Mouse (Mus musculus) CH12.LX (cell line): ENCODE data around the gene Ctc1. TPM values are rescaled to one million over a fixed set of nuclear protein-coding genes. Genes with fewer than 3 reads are reported as not detected.

Experiments used
- DNase-seq: peaks from one replicate; pipeline ENCODE4 v3.0.0-alpha.2; 2013; ENCODE audit errors: extremely low read depth
- H3K27ac ChIP-seq: 2 replicates; pipeline ENCODE4 v1.5.1; 2012; ENCODE audit warnings: low read depth, mild to moderate bottlenecking, control low read depth, moderate library complexity; ENCODE audit not compliant: insufficient read depth
- H3K27me3 ChIP-seq: replicated peaks from 2 replicates; pipeline ENCODE3; 2012; ENCODE audit warnings: inconsistent platforms
- H3K36me3 ChIP-seq, 2 experiments: replicated peaks in 1 of 2; 2 replicates each; pipeline versions ENCODE3 to v1.6.1; 2012; ENCODE audit warnings: inconsistent platforms in 1 of 2, low read length in 1 of 2, mild to moderate bottlenecking in 1 of 2, mixed read lengths in 1 of 2, moderate library complexity in 1 of 2; ENCODE audit not compliant: control insufficient read depth in 1 of 2, insufficient read depth in 1 of 2
- H3K4me1 ChIP-seq, 2 experiments: 2 replicates each; pipeline ENCODE4 v1.6.1; 2012; ENCODE audit warnings: inconsistent platforms in 1 of 2, moderate library complexity in 1 of 2; ENCODE audit not compliant: insufficient read depth in 2 of 2, control insufficient read depth in 1 of 2
- H3K4me2 ChIP-seq: 2 replicates; pipeline ENCODE4 v1.6.1; 2012; ENCODE audit warnings: low read depth, mild to moderate bottlenecking, control low read depth; ENCODE audit not compliant: poor library complexity, insufficient read depth, severe bottlenecking
- H3K4me3 ChIP-seq, 3 experiments: fragments of 150-350 bp in 1 of 3; sonication (generic) in 1 of 3; replicated peaks in 1 of 3; 2 replicates each; pipeline versions ENCODE3 to v1.5.1; 2011 to 2012; ENCODE audit warnings: low read depth in 2 of 3, low read length in 2 of 3, mild to moderate bottlenecking in 2 of 3, moderate library complexity in 2 of 3, control low read depth in 1 of 3, improper control_type of control experiment in 1 of 3, inconsistent platforms in 1 of 3, mixed read lengths in 1 of 3; ENCODE audit not compliant: poor library complexity in 1 of 3
- H3K79me2 ChIP-seq: replicated peaks from 2 replicates; pipeline ENCODE4 v1.6.1; 2012; ENCODE audit warnings: mild to moderate bottlenecking, moderate library complexity; ENCODE audit not compliant: control insufficient read depth, poor library complexity, insufficient read depth, severe bottlenecking; ENCODE audit errors: extremely low read depth
- H3K9ac ChIP-seq: 2 replicates; pipeline ENCODE4 v1.6.1; 2012; ENCODE audit warnings: low read depth, mild to moderate bottlenecking, control low read depth, moderate library complexity; ENCODE audit not compliant: insufficient read depth
- H3K9me3 ChIP-seq: replicated peaks from 2 replicates; pipeline ENCODE3; 2012; ENCODE audit warnings: low read length, inconsistent platforms, mixed read lengths
- BHLHE40 ChIP-seq: IDR thresholded peaks from 2 replicates; pipeline ENCODE4 v1.6.1; 2011; ENCODE audit warnings: mild to moderate bottlenecking, low read depth, low read length, improper control_type of control experiment
- CHD1 ChIP-seq: IDR thresholded peaks from 2 replicates; pipeline ENCODE4 v1.6.1; 2012; ENCODE audit warnings: low read depth, low read length, improper control_type of control experiment, inconsistent platforms
- CHD2 ChIP-seq: IDR thresholded peaks from 2 replicates; pipeline ENCODE4 v1.6.1; 2011; ENCODE audit warnings: low read length, improper control_type of control experiment
- E2F4 ChIP-seq: IDR thresholded peaks from 2 replicates; pipeline ENCODE4 v1.6.1; 2011; ENCODE audit warnings: low read depth, low read length, improper control_type of control experiment; ENCODE audit not compliant: insufficient replicate concordance
- ELF1 ChIP-seq: IDR thresholded peaks from 2 replicates; pipeline ENCODE4 v1.6.1; 2014; ENCODE audit warnings: low read depth, mild to moderate bottlenecking, inconsistent platforms, low read length, improper control_type of control experiment
- EP300 ChIP-seq: IDR thresholded peaks from 2 replicates; pipeline ENCODE4 v1.6.1; 2011; ENCODE audit warnings: low read length, improper control_type of control experiment
- HCFC1 ChIP-seq: IDR thresholded peaks from 2 replicates; pipeline ENCODE4 v1.6.1; 2012; ENCODE audit warnings: low read depth, mild to moderate bottlenecking, inconsistent platforms, low read length, improper control_type of control experiment
- IRF4 ChIP-seq: IDR thresholded peaks from 2 replicates; pipeline ENCODE4 v1.6.1; 2014; ENCODE audit warnings: low read depth, mild to moderate bottlenecking, inconsistent platforms, low read length, improper control_type of control experiment
- KAT2A ChIP-seq: IDR thresholded peaks from 2 replicates; pipeline ENCODE4 v1.6.1; 2012; ENCODE audit warnings: low read length, improper control_type of control experiment, inconsistent platforms; ENCODE audit not compliant: insufficient replicate concordance
- MAFK ChIP-seq: IDR thresholded peaks from 2 replicates; pipeline ENCODE4 v1.6.1; 2011; ENCODE audit warnings: low read length, improper control_type of control experiment; ENCODE audit not compliant: insufficient replicate concordance
- MAX ChIP-seq: IDR thresholded peaks from 2 replicates; pipeline ENCODE4 v1.6.1; 2011; ENCODE audit warnings: low read length, improper control_type of control experiment
- MAZ ChIP-seq: IDR thresholded peaks from 2 replicates; pipeline ENCODE4 v1.6.1; 2012; ENCODE audit warnings: low read depth, mild to moderate bottlenecking, inconsistent platforms, low read length, improper control_type of control experiment, moderate library complexity
- MEF2A ChIP-seq: IDR thresholded peaks from 2 replicates; pipeline ENCODE4 v1.6.1; 2014; ENCODE audit warnings: low read depth, mild to moderate bottlenecking, inconsistent platforms, low read length, improper control_type of control experiment, borderline replicate concordance
- MXI1 ChIP-seq: IDR thresholded peaks from 2 replicates; pipeline ENCODE4 v1.6.1; 2011; ENCODE audit warnings: mild to moderate bottlenecking, low read depth, low read length, improper control_type of control experiment
- MYC ChIP-seq: IDR thresholded peaks from 2 replicates; pipeline ENCODE4 v1.6.1; 2011; ENCODE audit warnings: low read depth, mild to moderate bottlenecking, improper control_type of control experiment, low read length
- NELFE ChIP-seq: IDR thresholded peaks from 2 replicates; pipeline ENCODE4 v1.6.1; 2011; ENCODE audit warnings: low read depth, low read length, improper control_type of control experiment
- NRF1 ChIP-seq: IDR thresholded peaks from 2 replicates; pipeline ENCODE4 v1.6.1; 2014; ENCODE audit warnings: low read depth, mild to moderate bottlenecking, inconsistent platforms, low read length, improper control_type of control experiment, moderate library complexity
- RAD21 ChIP-seq: IDR thresholded peaks from 2 replicates; pipeline ENCODE4 v1.6.1; 2011; ENCODE audit warnings: low read depth, mild to moderate bottlenecking, low read length, improper control_type of control experiment, moderate library complexity
- SIN3A ChIP-seq: IDR thresholded peaks from 2 replicates; pipeline ENCODE4 v1.6.1; 2012; ENCODE audit warnings: low read length, improper control_type of control experiment, inconsistent platforms
- TBP ChIP-seq: conservative IDR thresholded peaks from 2 replicates; pipeline ENCODE4 v1.6.1; 2011; ENCODE audit warnings: low read depth, low read length, improper control_type of control experiment
- TCF12 ChIP-seq: IDR thresholded peaks from 2 replicates; pipeline ENCODE4 v1.6.1; 2014; ENCODE audit warnings: low read depth, mild to moderate bottlenecking, inconsistent platforms, low read length, improper control_type of control experiment
- UBTF ChIP-seq: IDR thresholded peaks from 2 replicates; pipeline ENCODE4 v1.6.1; 2012; ENCODE audit warnings: low read depth, mild to moderate bottlenecking, inconsistent platforms, low read length, improper control_type of control experiment, moderate library complexity
- USF1 ChIP-seq: IDR thresholded peaks from 2 replicates; pipeline ENCODE4 v1.6.1; 2014; ENCODE audit warnings: low read depth, mild to moderate bottlenecking, inconsistent platforms, low read length, improper control_type of control experiment
- ZKSCAN1 ChIP-seq: IDR thresholded peaks from 2 replicates; pipeline ENCODE4 v1.6.1; 2012; ENCODE audit warnings: low read depth, inconsistent platforms, low read length, improper control_type of control experiment, borderline replicate concordance
- ZMIZ1 ChIP-seq: IDR thresholded peaks from 2 replicates; pipeline ENCODE4 v1.6.1; 2012; ENCODE audit warnings: low read depth, mild to moderate bottlenecking, inconsistent platforms, low read length, improper control_type of control experiment
- ZNF384 ChIP-seq: IDR thresholded peaks from 2 replicates; pipeline ENCODE4 v1.6.1; 2012; ENCODE audit warnings: low read depth, low read length, improper control_type of control experiment, inconsistent platforms
- dilution Hi-C: fragments of 300-500 bp; cut with MboI; formaldehyde crosslinking; loops from 2 replicates; pipeline ENCODE4 v1.14.3; 2020; ENCODE audit warnings: low sequenced_read_pairs; ENCODE audit not compliant: extremely low pct_unique_long_range_greater_than_20kb, extremely low pct_ligation_motif_present
- in situ Hi-C: fragments of 300-500 bp; cut with MboI; formaldehyde crosslinking; loops from 3 replicates; pipeline ENCODE4 v1.14.3; 2019; ENCODE audit warnings: low sequenced_read_pairs, low pct_ligation_motif_present, low pct_unique_long_range_greater_than_20kb, mixed read lengths
- polyA plus RNA-seq: library from polyadenylated mRNA; unstranded; fragments of >175 nt; gene quantifications from 2 replicates; pipeline ENCODE4 v1.2.1, GENCODE M21; 2012; ENCODE audit warnings: low read depth; ENCODE audit not compliant: insufficient read length
- total RNA-seq, 2 experiments: library from RNA; depleted of rRNA; stranded (reverse); fragments of 300-350 nt in 1 of 2; fragments of >200 nt in 1 of 2; gene quantifications; 2 replicates each; pipeline ENCODE4 v1.2.3; 2012 to 2014

Gene Ctc1
- total and polyA plus RNA-seq, 3 experiments = 20.5 to 69.8 (median 44.8) TPM

GRCm38 (mm10) chr11:69063413-69064201, 47.9 kb downstream of the Ctc1 start:
- Histone ChIP-seq H3K27ac (no peak overlapping the region), H3K79me2 (no peaks in the 10 kb centered on the region; the same call in 1 of the 2 replicates), H3K9me3 (no peaks in the 10 kb centered on the region), H3K4me1 (peaks cover 7 to 33% of the 10 kb centered on the region in 2 experiments), H3K36me3 (no peaks in the 10 kb centered on the region), H3K4me2 (peak overlapping the region; percentile 62), H3K9ac (peak overlapping the region; percentile 82), H3K4me3 (peak overlapping the region; percentile 63 to 95 (median 78)), H3K27me3 (peaks cover 6% of the 10 kb centered on the region)
- dilution Hi-C loops (no loop called here), in situ Hi-C loops (loop anchor here (5.0 kb wide), 1 partner anchor 54 kb away; no protein-coding TSS in a partner anchor)
- peak; percentile 69 for DNase-seq
- peak; percentile 72; the same call in 1 of the 2 replicates for TF ChIP-seq CHD1
- peak; percentile 62; the same call in 1 of the 2 replicates for TF ChIP-seq ELF1
- no peak for TF ChIP-seq RAD21
- TF ChIP-seq BHLHE40 = peak; percentile 23; the same call in 1 of the 2 replicates
- peak; percentile 81 for TF ChIP-seq MXI1
- peak; percentile 99 for TF ChIP-seq ZNF384
- no peak for TF ChIP-seq TCF12
- TF ChIP-seq MAX = no peak; the same call in 1 of the 2 replicates
- TF ChIP-seq KAT2A = peak; percentile 86; the same call in 1 of the 2 replicates
- TF ChIP-seq CHD2 = peak; percentile 33; the same call in 1 of the 2 replicates
- TF ChIP-seq SIN3A = peak; percentile 94
- peak; percentile 98 for TF ChIP-seq TBP
- no peak for TF ChIP-seq NRF1
- no peak for TF ChIP-seq EP300
- TF ChIP-seq IRF4 = peak; percentile 25; the same call in 1 of the 2 replicates
- TF ChIP-seq ZMIZ1 = no peak
- no peak for TF ChIP-seq ZKSCAN1
- peak; percentile 67 for TF ChIP-seq UBTF
- peak; percentile 56 for TF ChIP-seq HCFC1
- TF ChIP-seq MAFK = no peak; the same call in 1 of the 2 replicates
- no peak for TF ChIP-seq USF1
- TF ChIP-seq E2F4 = no peak
- no peak for TF ChIP-seq NELFE
- TF ChIP-seq MEF2A = peak; percentile 49; the same call in 1 of the 2 replicates
- peak; percentile 56; the same call in 1 of the 2 replicates for TF ChIP-seq MYC
- TF ChIP-seq MAZ = peak; percentile 72
